Mouse (Mus musculus): ENCODE data around the gene Ampd3. TPM values are rescaled to one million over a fixed set of nuclear protein-coding genes. Genes with fewer than 3 reads are reported as not detected.

Gene Ampd3
- polyA plus RNA-seq, 1 experiment from 2014 or later: 30.8 TPM

GRCm38 (mm10) chr7:110818206-110818605 lies 50.2 kb downstream of the Ampd3 start:
- Histone ChIP-seq H3K4me3 (replicated peaks) (no peak overlapping the region), H3K4me1 (replicated peaks) (peaks cover 45% of the 10 kb centered on the region), H3K36me3 (replicated peaks) (peaks cover 71% of the 10 kb centered on the region), H3K4me2 (peak overlapping the region; percentile 45; the same call in 1 of the 2 replicates), H3K9me3 (replicated peaks) (no peaks in the 10 kb centered on the region), H3K27me3 (no peaks in the 10 kb centered on the region), H3K9ac (no peak overlapping the region), H3K27ac (replicated peaks) (peak overlapping the region; percentile 80)
- ATAC-seq (ENCODE audit: insufficient read depth): no peak
- 76% methylated on average over 6 of the region's 6 CpGs for WGBS (ENCODE audit: insufficient replicate concordance)

- ATAC-seq (ENCODE audit: insufficient read depth): peak; percentile 89
- Histone ChIP-seq H3K4me2 (peak overlapping the region; percentile 45), H3K27me3 (no peaks in the 10 kb centered on the region), H3K9me3 (replicated peaks) (no peaks in the 10 kb centered on the region), H3K4me1 (replicated peaks) (peaks cover 48% of the 10 kb centered on the region), H3K27ac (replicated peaks) (peak overlapping the region; percentile 80), H3K36me3 (replicated peaks) (peaks cover 71% of the 10 kb centered on the region), H3K4me3 (replicated peaks) (no peak overlapping the region), H3K9ac (no peak overlapping the region)
- WGBS (ENCODE audit: insufficient replicate concordance): 25% methylated on average over 11 of the region's 11 CpGs
Measured at GRCm38 (mm10) chr7:110818787-110819350, 50.9 kb downstream of the Ampd3 start.

- H3K9me3 ChIP-seq (replicated peaks): no peaks in the 10 kb centered on the region
- no peak overlapping the region for H3K9ac ChIP-seq
- ATAC-seq (ENCODE audit: insufficient read depth): no peak
- H3K4me3 ChIP-seq (replicated peaks): no peak overlapping the region
- no peak overlapping the region for H3K27ac ChIP-seq (replicated peaks)
- no peak overlapping the region for H3K4me2 ChIP-seq
- WGBS (ENCODE audit: insufficient replicate concordance): 49% methylated on average over 5 of the region's 5 CpGs
- H3K36me3 ChIP-seq (replicated peaks): peaks cover 74% of the 10 kb centered on the region
- H3K4me1 ChIP-seq (replicated peaks): peaks cover 52% of the 10 kb centered on the region
- no peaks in the 10 kb centered on the region for H3K27me3 ChIP-seq
Measured at GRCm38 (mm10) chr7:110821068-110821467, 53.1 kb downstream of the Ampd3 start.

GRCm38 (mm10) chr7:110821653-110822052 lies 53.6 kb downstream of the Ampd3 start:
- Histone ChIP-seq H3K4me1 (replicated peaks) (peaks cover 52% of the 10 kb centered on the region), H3K36me3 (replicated peaks) (peaks cover 80% of the 10 kb centered on the region), H3K4me3 (replicated peaks) (no peak overlapping the region), H3K4me2 (no peak overlapping the region), H3K27ac (replicated peaks) (no peak overlapping the region; the same call in 1 of the 2 replicates), H3K9me3 (replicated peaks) (no peaks in the 10 kb centered on the region), H3K27me3 (no peaks in the 10 kb centered on the region), H3K9ac (no peak overlapping the region)
- 91% methylated on average over 3 of the region's 3 CpGs for WGBS (ENCODE audit: insufficient replicate concordance)
- no peak for ATAC-seq (ENCODE audit: insufficient read depth)

GRCm38 (mm10) chr7:110822055-110822454 lies 54.0 kb downstream of the Ampd3 start:
- Histone ChIP-seq H3K27me3 (no peaks in the 10 kb centered on the region), H3K4me3 (replicated peaks) (no peak overlapping the region), H3K36me3 (replicated peaks) (peaks cover 80% of the 10 kb centered on the region), H3K9ac (no peak overlapping the region), H3K27ac (replicated peaks) (no peak overlapping the region), H3K4me1 (replicated peaks) (peaks cover 52% of the 10 kb centered on the region), H3K4me2 (no peak overlapping the region), H3K9me3 (replicated peaks) (no peaks in the 10 kb centered on the region)
- WGBS (ENCODE audit: insufficient replicate concordance): 69% methylated on average over 4 of the region's 4 CpGs
- ATAC-seq (ENCODE audit: insufficient read depth): no peak

GRCm38 (mm10) chr7:110823076-110823475 lies 55.1 kb downstream of the Ampd3 start:
- 74% methylated on average over 8 of the region's 8 CpGs for WGBS (ENCODE audit: insufficient replicate concordance)
- no peaks in the 10 kb centered on the region for H3K9me3 ChIP-seq (replicated peaks)
- peaks cover 77% of the 10 kb centered on the region for H3K36me3 ChIP-seq (replicated peaks)
- H3K4me3 ChIP-seq (replicated peaks): no peak overlapping the region
- no peaks in the 10 kb centered on the region for H3K27me3 ChIP-seq
- no peak for ATAC-seq (ENCODE audit: insufficient read depth)
- peaks cover 51% of the 10 kb centered on the region for H3K4me1 ChIP-seq (replicated peaks)
- H3K27ac ChIP-seq (replicated peaks): no peak overlapping the region
- no peak overlapping the region for H3K4me2 ChIP-seq
- no peak overlapping the region for H3K9ac ChIP-seq

- H3K27me3 ChIP-seq: no peaks in the 10 kb centered on the region
Measured at GRCm38 (mm10) chr7:110823593-110823992, 55.6 kb downstream of the Ampd3 start.

GRCm38 (mm10) chr7:110823995-110824953 lies 56.3 kb downstream of the Ampd3 start:
- no peak for ATAC-seq (ENCODE audit: insufficient read depth)
- Histone ChIP-seq H3K27me3 (no peaks in the 10 kb centered on the region), H3K4me3 (replicated peaks) (no peak overlapping the region), H3K9ac (no peak overlapping the region), H3K27ac (replicated peaks) (peak overlapping the region; percentile 48), H3K4me2 (no peak overlapping the region), H3K36me3 (replicated peaks) (peaks cover 86% of the 10 kb centered on the region), H3K4me1 (replicated peaks) (peaks cover 39% of the 10 kb centered on the region), H3K9me3 (replicated peaks) (no peaks in the 10 kb centered on the region)
- 65% methylated on average over 8 of the region's 8 CpGs for WGBS (ENCODE audit: insufficient replicate concordance)

More at GRCm38 (mm10) chr7:110823593-110823992, 55.6 kb downstream of the Ampd3 start:
- ATAC-seq (ENCODE audit: insufficient read depth): 0 out of 2 replicates have a peak, but pooled peaks have one; percentile 14
- H3K9ac ChIP-seq: no peak overlapping the region
- no peaks in the 10 kb centered on the region for H3K9me3 ChIP-seq (replicated peaks)
- 36% methylated on average over 4 of the region's 4 CpGs for WGBS (ENCODE audit: insufficient replicate concordance)
- H3K4me1 ChIP-seq (replicated peaks): peaks cover 45% of the 10 kb centered on the region
- H3K4me2 ChIP-seq: no peak overlapping the region
- no peak overlapping the region for H3K4me3 ChIP-seq (replicated peaks)
- H3K27ac ChIP-seq (replicated peaks): peak overlapping the region; percentile 48; the same call in 1 of the 2 replicates
- H3K36me3 ChIP-seq (replicated peaks): peaks cover 79% of the 10 kb centered on the region

GRCm38 (mm10) chr7:110833024-110833423 lies 65.0 kb downstream of the Ampd3 start:
- peaks cover 81% of the 10 kb centered on the region for H3K36me3 ChIP-seq (replicated peaks)
- ATAC-seq (ENCODE audit: insufficient read depth): no peak

GRCm38 (mm10) chr7:110834018-110834417 lies 66.0 kb downstream of the Ampd3 start:
- H3K4me1 ChIP-seq (replicated peaks): peaks cover 6% of the 10 kb centered on the region
- no peak overlapping the region for H3K9ac ChIP-seq
- H3K9me3 ChIP-seq (replicated peaks): no peaks in the 10 kb centered on the region
- peaks cover 71% of the 10 kb centered on the region for H3K36me3 ChIP-seq (replicated peaks)
- H3K4me3 ChIP-seq (replicated peaks): no peak overlapping the region
- WGBS (ENCODE audit: insufficient replicate concordance): 81% methylated on average over 1 of the region's 1 CpGs
- H3K4me2 ChIP-seq: no peak overlapping the region
- no peak for ATAC-seq (ENCODE audit: insufficient read depth)
- H3K27me3 ChIP-seq: no peaks in the 10 kb centered on the region
- no peak overlapping the region for H3K27ac ChIP-seq (replicated peaks)

More at GRCm38 (mm10) chr7:110833024-110833423, 65.0 kb downstream of the Ampd3 start:
- Histone ChIP-seq H3K27me3 (no peaks in the 10 kb centered on the region), H3K4me2 (no peak overlapping the region), H3K9ac (no peak overlapping the region), H3K4me1 (replicated peaks) (peaks cover 4% of the 10 kb centered on the region), H3K27ac (replicated peaks) (no peak overlapping the region), H3K9me3 (replicated peaks) (no peaks in the 10 kb centered on the region), H3K4me3 (replicated peaks) (no peak overlapping the region)
- 64% methylated on average over 1 of the region's 1 CpGs for WGBS (ENCODE audit: insufficient replicate concordance)

- Histone ChIP-seq H3K27me3 (no peaks in the 10 kb centered on the region), H3K36me3 (replicated peaks) (peaks cover 66% of the 10 kb centered on the region), H3K4me3 (replicated peaks) (no peak overlapping the region), H3K4me2 (no peak overlapping the region), H3K9me3 (replicated peaks) (no peaks in the 10 kb centered on the region), H3K9ac (no peak overlapping the region), H3K4me1 (replicated peaks) (peaks cover 10% of the 10 kb centered on the region), H3K27ac (replicated peaks) (no peak overlapping the region)
- WGBS (ENCODE audit: insufficient replicate concordance): 38% methylated on average over 3 of the region's 3 CpGs
- no peak for ATAC-seq (ENCODE audit: insufficient read depth)
Measured at GRCm38 (mm10) chr7:110834522-110834921, 66.5 kb downstream of the Ampd3 start.
